Mouse (Mus musculus) gastrocnemius, postnatal 14 days (tissue): ENCODE results near the gene Tnfrsf1a. TPM values are rescaled to one million over a fixed set of nuclear protein-coding genes. Genes with fewer than 3 reads are reported as not detected.
A peak's percentile ranks its signal among the peaks of the same experiment; 100 is the strongest.
"Not testable (repeated sequence)": the region's sequence is repeated elsewhere in the genome, so short reads cannot be mapped to it uniquely, and the experiment has no call there.

Experiments
- DNase-seq: peaks from one replicate; pipeline ENCODE4 v3.0.0; 2021; ENCODE audit warnings: mixed read lengths
- intact Hi-C: fragments of 180-260 bp; cut with DNase I; formaldehyde crosslinking; loops from one replicate; pipeline ENCODE4 v1.15.1; 2025; ENCODE audit warnings: low total_unique reads
- long read RNA-seq, 2 experiments: library from polyadenylated mRNA; stranded (forward); transcript quantifications; one replicate each; pipeline ENCODE4 v2.0.0; 2021
- total RNA-seq, 2 experiments: library from RNA; stranded (reverse); gene quantifications; 2 replicates each; pipeline ENCODE4 v1.2.3; 2021

Gene Tnfrsf1a
- 10 to 100 TPM; 42.1 to 42.3 TPM for total RNA-seq
- long read RNA-seq, experiment 1, transcript Tnfrsf1a-201 (10 exons, 2,156 nt) = major isoform, 20 of 33 reads
- long read RNA-seq, experiment 1, partial matches to known transcripts = 9 of 33 reads
- long read RNA-seq, experiment 1, other reads (novel, unspliced or antisense) = 4 of 33 reads
- long read RNA-seq, experiment 2, transcript Tnfrsf1a-201 (10 exons, 2,156 nt) = major isoform, 24 of 31 reads
- long read RNA-seq, experiment 2, partial matches to known transcripts = 4 of 31 reads
- long read RNA-seq, experiment 2, other reads (novel, unspliced or antisense) = 2 of 31 reads

DNA sequence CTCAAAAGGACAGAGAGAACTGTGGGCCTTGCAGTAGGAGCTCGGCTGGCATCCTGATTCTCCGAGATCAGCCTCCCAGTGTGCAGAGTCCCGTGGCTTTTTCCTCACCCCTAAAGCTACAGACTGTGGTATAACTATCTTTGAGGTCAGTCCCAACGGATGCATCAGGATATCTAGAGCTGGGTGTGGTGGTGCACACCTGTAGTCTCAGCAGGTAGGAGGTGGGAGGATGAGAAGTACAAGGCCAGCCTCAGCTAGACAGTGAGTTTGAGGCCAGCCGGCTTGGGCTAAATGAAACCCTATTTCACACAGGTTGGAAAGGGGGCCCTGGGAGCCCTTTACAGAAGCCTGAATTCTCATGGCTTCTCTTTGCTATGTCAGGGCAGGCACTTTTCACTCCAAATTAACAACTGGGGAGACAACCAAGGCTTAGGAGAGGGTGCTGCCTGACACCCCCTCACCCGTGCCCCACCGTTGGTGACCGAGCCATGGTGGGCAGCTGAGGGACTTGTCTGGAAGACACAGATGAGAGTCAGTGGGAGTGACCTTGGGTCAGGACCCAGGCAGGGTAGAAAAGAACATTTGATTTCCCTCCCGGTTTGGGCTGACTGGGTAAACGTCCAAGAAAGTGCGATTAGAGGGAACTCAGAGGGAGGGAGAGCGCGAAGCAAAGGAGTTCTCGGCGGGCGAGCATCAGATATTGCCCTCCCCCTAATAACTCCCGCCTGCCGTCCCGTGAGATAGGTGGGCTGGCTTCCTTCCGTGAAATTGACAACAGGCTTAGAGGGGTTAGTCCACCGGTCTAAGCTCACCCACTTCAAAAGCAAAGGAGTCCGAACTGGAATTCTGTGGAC lies at the start of gene Tnfrsf1a:
Gene Tnfrsf1a (plus strand): TSS at position 642 of the 854 bp plus-strand sequence.
- peak; percentile 36 for DNase-seq
- intact Hi-C loops = no loop called here

DNA sequence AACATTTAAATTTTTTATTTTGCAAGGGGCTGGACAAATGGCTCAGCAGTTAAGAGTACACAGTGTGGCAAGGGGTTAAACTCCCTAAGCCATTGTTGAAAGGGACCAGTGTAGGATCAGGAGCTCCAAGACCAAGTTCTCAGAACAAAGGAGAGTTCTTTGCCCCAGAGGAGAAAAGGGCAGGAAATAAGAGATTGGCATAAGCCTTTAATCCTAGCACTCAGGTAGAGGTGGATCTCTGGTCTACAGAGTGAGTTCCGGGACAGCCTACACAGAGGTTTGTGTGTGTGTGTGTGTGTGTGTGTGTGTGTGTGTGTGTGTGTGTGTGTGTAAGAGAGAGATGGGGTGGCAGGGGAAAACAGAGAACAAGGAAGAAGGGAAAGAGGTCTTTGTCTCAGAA lies 48.2 kb upstream of the Tnfrsf1a start:
- intact Hi-C loops = no loop called here
- no peak for DNase-seq

DNA sequence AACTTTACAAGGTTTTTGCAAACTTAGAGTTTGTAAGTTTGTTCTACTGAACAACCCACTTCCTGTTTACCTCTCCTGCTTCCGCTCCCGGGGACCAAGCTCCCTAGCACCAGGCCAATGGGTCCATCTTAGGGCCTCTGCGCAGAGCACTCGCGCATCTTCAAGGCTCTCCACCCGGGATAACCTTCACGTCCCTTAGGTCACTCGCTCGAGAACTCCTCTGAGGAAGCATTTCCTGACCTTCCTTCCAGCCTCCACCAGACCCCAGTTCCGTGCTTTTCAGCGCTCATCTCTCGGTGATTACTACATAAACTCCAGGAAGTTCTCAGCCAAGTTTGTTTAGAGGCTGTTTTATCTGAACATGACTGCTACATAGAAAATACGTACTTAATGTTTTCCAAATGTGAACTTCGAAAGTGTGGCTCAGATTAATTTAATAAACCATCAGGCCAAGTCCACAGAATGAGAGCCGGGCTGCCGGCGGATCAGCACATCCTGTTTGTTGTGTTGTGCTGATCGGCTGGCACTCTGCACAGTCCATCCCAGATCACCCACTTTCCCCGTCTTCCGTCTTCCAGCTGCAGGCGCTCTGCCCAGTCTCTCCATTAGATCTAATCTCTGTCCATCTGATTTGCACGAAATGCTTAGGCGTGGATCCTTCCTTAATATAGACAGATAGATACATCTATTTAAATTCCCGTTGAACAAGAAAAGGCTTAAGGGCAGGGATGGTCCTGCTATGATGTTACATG lies 46.8 kb upstream of the Tnfrsf1a start:
- intact Hi-C loops = no loop called here
- no peak for DNase-seq

DNA sequence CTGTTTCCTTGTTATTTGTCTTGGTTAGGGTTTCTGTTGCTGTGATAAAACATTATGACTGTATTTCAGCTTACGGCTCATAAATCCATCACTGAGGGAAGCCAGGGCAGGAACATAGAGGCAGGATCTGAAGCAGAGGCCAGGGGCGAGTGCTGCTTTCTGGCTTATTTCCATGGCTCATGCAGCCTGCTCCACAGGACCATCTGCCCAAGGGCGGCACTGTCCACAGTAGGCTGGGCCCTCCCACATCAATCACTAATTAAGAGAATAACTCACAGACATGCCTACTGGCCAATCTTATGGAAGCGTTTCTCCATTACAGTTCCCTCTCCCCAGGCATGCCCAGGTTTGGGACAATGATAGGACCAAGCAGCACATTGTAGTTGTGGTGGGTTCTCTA lies 45.9 kb upstream of the Tnfrsf1a start:
- intact Hi-C loops = no loop called here
- DNase-seq = no peak

DNA sequence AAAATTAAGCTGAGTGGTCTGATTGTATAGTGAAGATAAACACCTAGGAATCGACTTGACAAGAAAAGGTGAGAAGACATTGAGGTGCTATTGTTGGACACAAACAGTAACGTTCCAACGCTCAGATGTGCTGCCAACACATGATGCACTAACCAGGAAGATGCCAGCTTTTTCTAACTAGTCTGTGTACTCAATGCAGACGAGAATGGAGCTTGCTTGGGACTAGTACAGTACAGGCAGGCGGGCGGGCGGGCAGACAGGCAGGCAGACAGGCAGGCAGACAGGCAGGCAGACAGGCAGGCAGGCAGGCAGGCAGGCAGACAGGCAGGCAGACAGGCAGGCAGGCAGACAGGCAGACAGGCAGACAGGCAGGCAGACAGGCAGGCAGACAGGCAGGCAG lies 44.8 kb upstream of the Tnfrsf1a start:
- intact Hi-C loops, DNase-seq: not testable (repeated sequence)

DNA sequence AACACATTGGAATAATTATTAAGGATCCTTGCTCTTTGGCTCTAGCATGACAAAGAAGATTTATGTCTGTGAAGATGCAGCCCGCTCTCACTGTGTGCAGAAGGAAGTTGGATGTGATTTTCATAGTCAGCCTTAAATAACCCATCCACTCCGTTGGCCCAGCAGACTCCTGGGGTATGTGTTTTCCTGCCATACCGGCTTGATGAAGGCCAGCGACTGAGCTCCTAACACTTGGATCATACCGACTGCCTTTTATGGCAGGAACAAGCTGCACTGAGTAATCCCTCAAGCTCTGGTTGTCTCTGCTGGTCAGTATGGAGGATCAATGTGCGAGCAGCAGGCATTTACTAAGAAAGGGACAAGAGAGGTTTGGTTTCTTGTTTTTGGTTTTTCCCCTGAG lies 43.7 kb upstream of the Tnfrsf1a start:
- intact Hi-C loops = no loop called here
- no peak for DNase-seq

DNA sequence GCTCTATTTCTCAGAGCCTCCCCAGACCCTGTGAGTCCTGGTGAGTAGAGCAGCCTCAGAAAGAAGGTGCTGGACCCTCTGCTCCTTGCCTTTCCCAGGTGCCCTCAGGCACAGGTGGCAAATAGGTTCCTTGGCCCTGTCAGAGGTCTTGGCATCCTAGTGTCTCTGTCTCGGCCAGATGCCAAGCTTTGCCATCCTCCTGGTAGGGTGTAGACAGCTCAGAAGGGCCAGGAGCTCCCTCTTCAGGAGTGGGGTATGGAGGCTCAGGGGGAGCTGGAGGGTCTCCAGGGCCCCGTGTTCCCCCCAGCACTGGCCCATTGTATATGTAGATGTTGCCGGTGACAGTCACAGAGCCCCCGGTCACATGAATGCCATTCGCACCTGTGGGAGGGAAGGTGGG lies 42.1 kb upstream of the Tnfrsf1a start:
- intact Hi-C loops = no loop called here
- no peak for DNase-seq

DNA sequence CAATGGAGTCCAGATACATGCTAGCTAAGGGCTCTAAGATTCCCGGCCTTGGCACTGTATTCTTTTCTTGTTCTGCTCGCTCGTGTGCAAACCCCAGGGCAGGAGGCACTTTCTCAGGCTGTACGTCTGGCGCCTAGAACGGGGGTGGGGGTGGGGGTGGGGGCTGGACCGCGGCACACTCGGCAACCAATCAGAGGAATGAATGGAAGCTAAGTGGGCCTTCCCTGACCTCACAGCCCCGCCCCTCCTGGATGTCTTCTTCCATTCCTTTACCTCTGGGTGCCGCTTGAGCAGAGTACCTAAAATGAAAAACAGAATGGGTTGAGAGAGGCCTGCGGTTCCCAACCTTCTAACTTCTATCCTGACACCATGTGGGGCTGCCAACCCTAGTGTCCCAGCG lies 40.2 kb upstream of the Tnfrsf1a start:
- intact Hi-C loops = no loop called here
- DNase-seq = no peak

DNA sequence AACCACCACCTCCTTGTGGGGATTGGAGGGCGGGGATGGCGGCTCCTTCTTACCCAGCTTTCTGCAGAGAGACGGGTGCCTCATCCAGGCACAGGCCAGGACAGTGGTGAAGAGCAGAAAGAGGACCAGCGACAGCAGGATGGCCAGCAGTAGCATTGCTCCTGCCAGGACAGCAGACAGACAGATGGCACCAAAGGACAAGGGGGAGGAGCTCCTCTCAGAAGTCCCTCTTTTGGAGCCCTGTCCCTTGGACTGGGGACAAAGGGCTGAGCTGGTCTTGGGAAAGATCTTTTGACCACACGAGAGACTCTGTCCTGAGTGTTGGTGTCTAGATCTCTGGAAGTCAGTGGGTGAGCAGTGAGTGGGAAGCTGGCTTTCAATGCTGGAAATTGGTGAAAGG lies 39.8 kb upstream of the Tnfrsf1a start:
- DNase-seq = no peak
- intact Hi-C loops = no loop called here

DNA sequence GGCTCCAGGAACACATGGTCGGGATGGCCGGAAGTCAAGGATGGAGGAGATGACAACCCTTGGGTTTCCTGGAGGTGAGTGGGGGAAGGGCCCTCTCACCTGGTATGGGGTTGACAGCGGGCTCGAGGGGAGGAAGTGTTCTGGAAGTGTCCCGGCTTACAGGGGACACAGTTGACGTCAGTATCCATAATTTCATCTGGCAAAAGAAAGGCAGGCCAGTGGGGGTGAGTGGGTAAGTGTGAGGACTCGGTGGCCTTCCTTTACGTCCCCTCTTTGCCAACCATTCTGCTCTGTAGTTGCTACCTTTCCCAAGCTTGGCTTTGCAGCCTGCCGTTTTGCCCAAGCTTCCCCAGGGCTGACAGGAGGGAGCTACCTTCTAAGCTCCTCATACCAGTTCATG lies 37.0 kb upstream of the Tnfrsf1a start:
- intact Hi-C loops = no loop called here
- no peak for DNase-seq

DNA sequence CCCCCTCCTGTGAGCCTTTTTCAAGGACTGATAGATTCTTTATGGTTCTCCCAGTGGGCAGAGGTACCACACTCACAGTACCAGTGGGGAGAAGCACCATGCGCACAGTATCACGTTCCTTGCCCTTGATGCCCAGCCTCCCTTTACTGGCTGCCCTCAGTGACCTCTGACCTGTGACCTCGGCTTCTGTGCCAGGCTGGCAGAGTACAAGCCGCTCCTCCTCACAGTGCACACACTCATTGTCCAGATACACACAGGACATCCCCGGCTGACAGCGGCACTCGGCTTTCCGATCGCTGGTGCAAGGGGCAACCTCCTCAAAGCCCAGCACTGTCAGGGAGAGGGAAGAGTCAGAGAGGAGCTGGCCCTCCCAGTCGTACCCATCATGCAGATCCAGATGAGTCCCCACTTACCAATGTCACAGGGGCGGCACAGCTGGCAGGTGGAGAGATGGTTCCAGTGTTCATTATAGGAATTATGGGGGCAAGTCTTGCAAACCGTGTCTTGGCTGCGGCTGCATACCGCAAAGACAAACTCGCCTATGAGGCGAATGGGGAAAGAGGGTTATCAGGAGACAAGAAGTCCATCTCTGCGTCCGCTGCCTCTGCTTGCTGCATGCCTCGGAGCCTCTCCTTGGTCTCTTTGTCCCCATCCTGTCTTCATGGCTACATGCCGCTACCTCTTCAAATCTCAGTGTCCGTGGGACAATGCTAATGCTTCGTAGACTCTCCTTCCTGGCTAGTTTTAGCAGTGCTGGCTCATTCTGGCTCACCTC lies 36.4 kb upstream of the Tnfrsf1a start:
- intact Hi-C loops = no loop called here
- no peak for DNase-seq

DNA sequence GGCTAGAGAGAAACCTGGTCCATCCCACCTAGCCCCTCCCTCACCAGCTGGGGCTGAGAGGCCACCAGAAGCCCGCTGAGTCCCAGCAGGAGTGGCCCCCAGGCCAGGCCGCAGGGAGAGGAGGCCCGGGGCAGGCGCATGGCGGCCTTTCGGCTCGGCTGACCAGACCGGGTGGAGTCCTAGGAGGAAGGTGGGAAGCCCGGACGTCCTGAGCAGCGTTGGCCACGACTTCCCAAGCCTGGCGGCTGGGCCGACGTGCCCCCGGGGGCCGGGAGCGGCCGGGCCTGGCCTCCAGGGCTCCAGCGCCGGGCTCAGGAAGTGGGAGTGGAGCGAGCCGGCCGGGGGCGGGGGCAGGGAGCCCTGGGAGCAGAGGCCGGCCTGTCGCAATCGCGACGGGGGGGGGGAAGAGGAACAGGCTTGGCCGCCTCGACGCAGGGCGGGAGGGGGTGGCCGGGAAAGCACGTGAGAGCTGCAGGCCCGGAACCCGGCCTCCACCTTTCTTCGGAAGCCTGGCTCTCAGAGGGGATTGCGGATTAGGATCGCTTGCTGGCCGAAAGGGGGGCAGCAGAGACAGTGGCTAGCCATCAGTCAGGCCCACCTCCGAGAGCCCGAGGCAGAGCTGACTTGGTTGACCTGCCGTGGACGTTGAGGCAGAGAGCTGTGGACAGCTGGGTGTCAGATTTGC lies 35.5 kb upstream of the Tnfrsf1a start, which contains the start of gene Ltbr:
Gene Ltbr (minus strand): TSS at position 340 of the 685 bp plus-strand sequence.
- intact Hi-C loops = no loop called here
- peak; percentile 94 for DNase-seq

DNA sequence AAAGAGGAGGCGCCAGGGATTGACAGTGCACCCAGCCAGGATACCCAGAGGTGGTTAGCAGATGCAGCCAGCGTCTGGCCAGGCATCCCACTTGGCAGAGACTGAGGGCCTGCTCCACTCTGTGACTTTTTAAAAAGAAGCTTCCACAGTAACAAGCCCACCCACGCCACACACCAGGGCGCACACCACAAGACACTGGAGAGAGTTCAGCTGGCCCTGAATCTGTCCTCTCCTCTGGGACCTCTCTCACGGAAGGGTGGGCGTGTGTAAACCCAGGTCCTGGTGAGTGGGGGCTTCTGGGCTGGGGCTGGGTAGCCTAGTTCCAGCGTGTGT lies 35.0 kb upstream of the Tnfrsf1a start:
- no peak for DNase-seq
- intact Hi-C loops = no loop called here

DNA sequence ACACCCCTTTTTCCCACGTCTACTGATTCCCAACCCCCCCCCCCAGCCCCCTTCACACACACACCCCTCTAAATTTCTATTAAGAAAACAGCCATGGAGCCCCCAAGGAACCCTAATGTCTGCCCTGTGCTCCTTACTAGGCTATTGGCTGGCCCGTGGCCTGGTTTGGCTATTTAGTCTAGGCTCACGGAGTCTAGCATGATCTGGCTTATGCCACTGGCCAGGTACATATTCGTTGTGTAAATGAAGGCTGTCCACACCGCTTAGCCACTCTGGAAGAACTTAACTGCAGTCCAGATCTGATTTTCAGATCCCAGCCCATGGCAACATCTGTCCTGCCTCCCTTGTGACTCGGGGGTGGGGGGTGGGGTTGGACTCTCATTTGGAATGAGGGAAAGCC lies 34.4 kb upstream of the Tnfrsf1a start:
- no peak for DNase-seq
- intact Hi-C loops = no loop called here

DNA sequence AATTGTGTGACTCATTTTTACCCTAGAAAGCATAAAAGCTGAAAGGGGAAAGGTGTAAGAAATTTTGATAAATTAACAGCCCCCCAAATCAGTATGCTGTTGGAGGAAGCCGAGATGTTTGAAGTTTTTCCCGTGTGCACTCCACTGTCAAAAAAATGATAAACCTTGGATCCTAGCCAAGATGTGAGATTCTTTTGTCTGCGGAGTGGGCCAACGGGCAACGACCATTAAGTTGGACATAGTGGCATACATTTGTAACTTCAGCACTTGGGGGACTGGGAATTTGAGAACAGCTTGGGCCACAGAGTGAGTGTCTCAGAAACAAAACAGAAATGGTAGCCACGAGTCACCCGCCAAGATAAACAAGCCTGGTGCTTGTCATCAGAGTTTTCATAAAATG lies 32.1 kb upstream of the Tnfrsf1a start:
- no peak for DNase-seq
- intact Hi-C loops = no loop called here

DNA sequence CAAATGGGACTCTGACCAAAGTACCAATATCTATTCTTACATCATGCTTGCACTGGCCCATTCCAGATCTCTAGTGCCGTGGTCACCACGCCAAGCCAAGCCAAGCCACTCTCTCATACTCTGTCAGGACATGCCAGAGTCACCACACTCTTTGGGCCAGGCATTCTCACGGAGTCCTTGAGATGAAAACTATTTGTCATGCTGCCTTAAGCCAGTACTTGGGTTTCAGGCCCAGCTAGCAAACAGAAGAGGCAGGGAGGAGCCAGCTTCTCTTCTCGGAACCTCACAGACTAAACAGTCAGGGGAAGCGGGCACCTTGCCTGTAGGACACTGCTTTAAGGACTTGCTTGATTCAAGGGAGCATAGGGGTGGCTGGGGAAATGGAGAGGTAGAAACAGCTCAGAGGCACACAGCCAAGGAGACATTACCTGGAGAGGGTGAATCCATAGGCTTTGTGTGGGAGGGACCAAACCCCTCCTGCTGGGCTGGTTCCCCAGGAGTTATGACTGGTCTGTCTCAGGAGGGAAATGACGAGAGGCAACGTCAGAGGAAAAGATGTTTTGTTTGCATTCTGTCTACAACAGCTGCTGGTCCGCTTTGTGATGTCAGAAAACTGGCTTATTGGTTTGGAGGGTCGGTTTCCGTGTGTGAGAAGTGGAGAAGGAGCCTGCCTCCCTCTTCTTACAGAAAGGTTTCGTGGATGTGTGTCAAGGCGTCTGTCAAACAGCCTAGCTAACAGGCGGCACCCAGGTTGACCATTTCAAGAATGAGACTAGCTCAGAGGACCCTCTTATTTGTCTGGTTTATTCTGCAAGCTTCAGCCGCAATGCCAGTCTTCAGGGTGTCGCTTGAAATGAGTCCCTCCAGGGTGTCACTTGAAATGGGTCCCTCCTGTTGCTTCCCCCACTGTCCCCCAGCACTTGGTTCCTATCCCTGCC lies 29.9 kb upstream of the Tnfrsf1a start:
- intact Hi-C loops = no loop called here
- no peak for DNase-seq

DNA sequence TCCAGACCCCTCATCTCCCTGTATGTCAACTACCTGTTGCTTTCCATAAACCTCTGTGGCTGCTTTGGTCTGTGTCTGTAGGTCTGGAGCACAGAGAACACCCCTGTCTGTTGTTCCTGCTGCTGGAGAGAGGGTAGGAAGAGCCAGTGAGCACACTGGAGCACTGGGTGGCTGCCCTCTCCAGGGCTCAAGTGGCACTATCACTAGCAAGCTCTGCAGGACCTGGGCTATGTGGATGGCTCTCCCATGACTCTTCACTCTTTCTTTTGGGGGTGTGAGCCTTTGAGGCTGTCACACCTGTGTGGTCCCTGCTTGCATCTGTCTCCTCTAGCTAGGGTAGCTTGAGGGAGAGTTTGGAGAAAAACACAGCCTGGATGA lies 29.3 kb upstream of the Tnfrsf1a start:
- intact Hi-C loops = no loop called here
- DNase-seq = no peak

DNA sequence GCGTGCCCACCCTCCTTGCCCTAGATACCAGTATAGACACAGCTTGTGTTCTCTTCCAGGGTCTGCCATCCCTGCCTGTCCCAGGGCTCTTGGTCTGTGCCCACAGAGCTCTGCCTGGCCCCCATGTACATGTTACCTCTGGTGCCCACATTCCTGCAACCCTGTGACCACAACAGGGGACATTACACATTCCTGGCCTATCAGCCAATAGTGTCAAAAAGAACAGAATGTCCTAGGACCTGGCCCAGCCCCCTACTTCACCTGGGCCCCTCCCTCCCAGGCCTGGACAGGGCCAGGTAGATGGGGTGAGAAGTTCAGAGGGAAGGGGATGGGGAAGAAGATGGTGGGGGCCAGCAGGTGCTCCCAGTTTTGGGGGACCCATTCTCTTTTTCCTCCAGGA lies 28.8 kb upstream of the Tnfrsf1a start, which contains the start of gene Scnn1a:
Gene Scnn1a (plus strand): TSS at position 337 of the 400 bp plus-strand sequence.
- no peak for DNase-seq
- intact Hi-C loops = no loop called here
